Mouse (Mus musculus) brain, embryonic 14.5 days (tissue): ENCODE data around the gene Btbd9.

ENCODE experiments used
- CTCF ChIP-seq: fragments of 200-500 bp; IDR thresholded peaks from 2 replicates; pipeline ENCODE4 v1.5.1; 2012; ENCODE audit warnings: inconsistent platforms, mild to moderate bottlenecking, moderate library complexity, borderline replicate concordance; ENCODE audit not compliant: insufficient read depth, insufficient read length; ENCODE audit errors: extremely low read depth
- POLR2A ChIP-seq: fragments of 200-500 bp; IDR thresholded peaks from 2 replicates; pipeline ENCODE4 v1.6.1; 2012; ENCODE audit warnings: mild to moderate bottlenecking, inconsistent platforms, borderline replicate concordance; ENCODE audit not compliant: poor library complexity, insufficient read depth, insufficient read length, severe bottlenecking; ENCODE audit errors: extremely low read depth

- TF ChIP-seq POLR2A (no peak), CTCF (no peak)
Observed at GRCm38 (mm10) chr17:30576946-30577345, 658 bp upstream of the Btbd9 start.
